Mouse (Mus musculus): ENCODE results near the gene Cadps2. TPM values are rescaled to one million over a fixed set of nuclear protein-coding genes. Genes with fewer than 3 reads are reported as not detected.

Cadps2 gene
- 4.3 and 4.6 TPM in 2 replicates for polyA plus RNA-seq (2016; fragmentation: Nextera tagmentation; extraction: Ambion mirVana)

GRCm38 (mm10) chr6:23839009-23839811 lies at the start of gene Cadps2:
TSS of gene Cadps2 (minus strand) at chr6:23839421.
- no peaks in the 10 kb centered on the region for H3K4me1 ChIP-seq
- no peaks in the 10 kb centered on the region for H3K9me3 ChIP-seq
- H3K36me3 ChIP-seq, result no peaks in the 10 kb centered on the region
- H3K9ac ChIP-seq, result peak within 1 kb of the TSS; percentile 66
- H3K27me3 ChIP-seq, result peaks cover 39% of the 10 kb centered on the region
- under 1% methylated on average over 98 of the region's 114 CpGs for WGBS
- no peak within 1 kb of the TSS for H3K27ac ChIP-seq
- peak within 1 kb of the TSS; percentile 64 for H3K4me3 ChIP-seq
- peak within 1 kb of the TSS; percentile 89 for H3K4me2 ChIP-seq (replicated peaks)
- ATAC-seq (ENCODE audit: insufficient number of reproducible peaks, insufficient read depth, low FRiP score, low TSS enrichment), result peak; percentile 87

- ATAC-seq (ENCODE audit: insufficient number of reproducible peaks, insufficient read depth, low FRiP score, low TSS enrichment), result no peak
- Histone ChIP-seq H3K4me2 (replicated peaks) (no peak overlapping the region), H3K27ac (no peak overlapping the region), H3K9ac (no peak overlapping the region), H3K4me3 (no peak overlapping the region), H3K36me3 (no peaks in the 10 kb centered on the region), H3K9me3 (no peaks in the 10 kb centered on the region), H3K4me1 (no peaks in the 10 kb centered on the region), H3K27me3 (no peaks in the 10 kb centered on the region)
- 12% methylated on average over 6 of the region's 6 CpGs for WGBS
Measured at GRCm38 (mm10) chr6:23886418-23886817, 47.2 kb upstream of the Cadps2 start.

- Histone ChIP-seq H3K4me3 (no peak overlapping the region), H3K9me3 (no peaks in the 10 kb centered on the region), H3K4me1 (no peaks in the 10 kb centered on the region), H3K36me3 (no peaks in the 10 kb centered on the region), H3K4me2 (replicated peaks) (no peak overlapping the region), H3K27ac (no peak overlapping the region), H3K9ac (no peak overlapping the region), H3K27me3 (no peaks in the 10 kb centered on the region)
- 58% methylated on average over 4 of the region's 4 CpGs for WGBS
- ATAC-seq (ENCODE audit: insufficient number of reproducible peaks, insufficient read depth, low FRiP score, low TSS enrichment), result no peak
Measured at GRCm38 (mm10) chr6:23876765-23877408, 37.7 kb upstream of the Cadps2 start.

GRCm38 (mm10) chr6:23876363-23876762 lies 37.1 kb upstream of the Cadps2 start:
- Histone ChIP-seq H3K27ac (no peak overlapping the region), H3K4me3 (no peak overlapping the region), H3K9ac (no peak overlapping the region), H3K36me3 (no peaks in the 10 kb centered on the region), H3K27me3 (no peaks in the 10 kb centered on the region), H3K4me1 (no peaks in the 10 kb centered on the region), H3K4me2 (replicated peaks) (no peak overlapping the region), H3K9me3 (no peaks in the 10 kb centered on the region)
- WGBS, result 52% methylated on average over 4 of the region's 4 CpGs
- ATAC-seq (ENCODE audit: insufficient number of reproducible peaks, insufficient read depth, low FRiP score, low TSS enrichment), result no peak

- no peak overlapping the region for H3K27ac ChIP-seq
Measured at GRCm38 (mm10) chr6:23873812-23874211, 34.6 kb upstream of the Cadps2 start.

GRCm38 (mm10) chr6:23873231-23873630 lies 34.0 kb upstream of the Cadps2 start:
- Histone ChIP-seq H3K36me3 (no peaks in the 10 kb centered on the region), H3K9me3 (no peaks in the 10 kb centered on the region), H3K9ac (no peak overlapping the region), H3K27ac (no peak overlapping the region), H3K27me3 (no peaks in the 10 kb centered on the region), H3K4me1 (no peaks in the 10 kb centered on the region), H3K4me3 (no peak overlapping the region), H3K4me2 (replicated peaks) (no peak overlapping the region)
- WGBS, result 78% methylated on average over 3 of the region's 3 CpGs
- ATAC-seq (ENCODE audit: insufficient number of reproducible peaks, insufficient read depth, low FRiP score, low TSS enrichment), result no peak

More at GRCm38 (mm10) chr6:23873812-23874211, 34.6 kb upstream of the Cadps2 start:
- Histone ChIP-seq H3K4me1 (no peaks in the 10 kb centered on the region), H3K9ac (no peak overlapping the region), H3K4me2 (replicated peaks) (no peak overlapping the region), H3K9me3 (no peaks in the 10 kb centered on the region), H3K27me3 (no peaks in the 10 kb centered on the region), H3K4me3 (no peak overlapping the region), H3K36me3 (no peaks in the 10 kb centered on the region)
- 76% methylated on average over 4 of the region's 4 CpGs for WGBS
- ATAC-seq (ENCODE audit: insufficient number of reproducible peaks, insufficient read depth, low FRiP score, low TSS enrichment), result no peak

GRCm38 (mm10) chr6:23869971-23870370 lies 30.8 kb upstream of the Cadps2 start:
- Histone ChIP-seq H3K36me3 (no peaks in the 10 kb centered on the region), H3K27ac (no peak overlapping the region), H3K9me3 (no peaks in the 10 kb centered on the region), H3K4me1 (no peaks in the 10 kb centered on the region), H3K9ac (no peak overlapping the region), H3K27me3 (no peaks in the 10 kb centered on the region), H3K4me2 (replicated peaks) (no peak overlapping the region), H3K4me3 (no peak overlapping the region)
- no peak for ATAC-seq (ENCODE audit: insufficient number of reproducible peaks, insufficient read depth, low FRiP score, low TSS enrichment)

- no peak overlapping the region for H3K4me2 ChIP-seq (replicated peaks)
- no peaks in the 10 kb centered on the region for H3K27me3 ChIP-seq
- no peaks in the 10 kb centered on the region for H3K4me1 ChIP-seq
- no peak for ATAC-seq (ENCODE audit: insufficient number of reproducible peaks, insufficient read depth, low FRiP score, low TSS enrichment)
- no peaks in the 10 kb centered on the region for H3K36me3 ChIP-seq
- no peak overlapping the region for H3K4me3 ChIP-seq
- no peaks in the 10 kb centered on the region for H3K9me3 ChIP-seq
- 91% methylated on average over 7 of the region's 7 CpGs for WGBS
- H3K9ac ChIP-seq, result no peak overlapping the region
- no peak overlapping the region for H3K27ac ChIP-seq
Measured at GRCm38 (mm10) chr6:23866298-23866697, 27.1 kb upstream of the Cadps2 start.

GRCm38 (mm10) chr6:23853464-23853863 lies 14.2 kb upstream of the Cadps2 start:
- no peaks in the 10 kb centered on the region for H3K36me3 ChIP-seq
- ATAC-seq (ENCODE audit: insufficient number of reproducible peaks, insufficient read depth, low FRiP score, low TSS enrichment), result no peak
- H3K4me2 ChIP-seq (replicated peaks), result no peak overlapping the region
- no peak overlapping the region for H3K4me3 ChIP-seq
- no peak overlapping the region for H3K9ac ChIP-seq
- H3K27ac ChIP-seq, result no peak overlapping the region
- H3K4me1 ChIP-seq, result no peaks in the 10 kb centered on the region
- 94% methylated on average over 11 of the region's 11 CpGs for WGBS
- H3K9me3 ChIP-seq, result no peaks in the 10 kb centered on the region
- H3K27me3 ChIP-seq, result no peaks in the 10 kb centered on the region

GRCm38 (mm10) chr6:23840001-23840400 lies 780 bp upstream of the Cadps2 start:
- Histone ChIP-seq H3K36me3 (no peaks in the 10 kb centered on the region), H3K9ac (peak overlapping the region; percentile 66; the same call in 1 of the 2 replicates), H3K9me3 (no peaks in the 10 kb centered on the region), H3K27me3 (peaks cover 39% of the 10 kb centered on the region), H3K4me3 (peak overlapping the region; percentile 64), H3K27ac (no peak overlapping the region), H3K4me1 (no peaks in the 10 kb centered on the region), H3K4me2 (replicated peaks) (peak overlapping the region; percentile 89)
- WGBS, result under 1% methylated on average over 15 of the region's 15 CpGs
- no peak for ATAC-seq (ENCODE audit: insufficient number of reproducible peaks, insufficient read depth, low FRiP score, low TSS enrichment)

- Histone ChIP-seq H3K27ac (no peak overlapping the region), H3K27me3 (peaks cover 39% of the 10 kb centered on the region), H3K4me1 (no peaks in the 10 kb centered on the region), H3K4me3 (peak overlapping the region; percentile 64), H3K9me3 (no peaks in the 10 kb centered on the region), H3K9ac (peak overlapping the region; percentile 66), H3K36me3 (no peaks in the 10 kb centered on the region), H3K4me2 (replicated peaks) (peak overlapping the region; percentile 89)
- WGBS, result under 1% methylated on average over 35 of the region's 35 CpGs
- 0 out of 2 replicates have a peak, but pooled peaks have one; percentile 29 for ATAC-seq (ENCODE audit: insufficient number of reproducible peaks, insufficient read depth, low FRiP score, low TSS enrichment)
Measured at GRCm38 (mm10) chr6:23838401-23839008, 716 bp downstream of the Cadps2 start.

- Histone ChIP-seq H3K36me3 (no peaks in the 10 kb centered on the region), H3K27ac (no peak overlapping the region), H3K4me3 (no peak overlapping the region), H3K4me1 (no peaks in the 10 kb centered on the region), H3K9ac (no peak overlapping the region), H3K9me3 (no peaks in the 10 kb centered on the region), H3K27me3 (peaks cover 39% of the 10 kb centered on the region), H3K4me2 (replicated peaks) (no peak overlapping the region)
- ATAC-seq (ENCODE audit: insufficient number of reproducible peaks, insufficient read depth, low FRiP score, low TSS enrichment), result no peak
- WGBS, result 87% methylated on average over 7 of the region's 7 CpGs
Measured at GRCm38 (mm10) chr6:23837631-23838030, 1.6 kb downstream of the Cadps2 start.
